Mouse (Mus musculus): ENCODE data around the gene Gm10837.

Gm10837 gene

GRCm38 (mm10) chr14:122483024-122483385, 7.4 kb upstream of the Gm10837 start:
- ChIA-PET POLR2A (interaction anchor here in 3 of 4 experiments (0.8 to 12.4 kb wide), 9 partner anchors 8 to 205 kb away, joined by 3 to 230 read pairs (median 5); partner anchors contain the start of genes Zic2 (in 2 of the 3), Pcca (in 1 of the 3) and Zic5 (in 1 of the 3)), CTCF (no interaction called here)

- CTCF ChIA-PET, result no interaction called here
- POLR2A ChIA-PET, result interaction anchor here in 3 of 4 experiments (0.9 to 12.4 kb wide), 9 partner anchors 10 to 206 kb away, joined by 3 to 230 read pairs (median 5); partner anchors contain the start of genes Pcca (in 1 of the 3), Zic2 (in 1 of the 3) and Zic5 (in 1 of the 3)
Measured at GRCm38 (mm10) chr14:122483556-122484421, 6.6 kb upstream of the Gm10837 start.

DNA sequence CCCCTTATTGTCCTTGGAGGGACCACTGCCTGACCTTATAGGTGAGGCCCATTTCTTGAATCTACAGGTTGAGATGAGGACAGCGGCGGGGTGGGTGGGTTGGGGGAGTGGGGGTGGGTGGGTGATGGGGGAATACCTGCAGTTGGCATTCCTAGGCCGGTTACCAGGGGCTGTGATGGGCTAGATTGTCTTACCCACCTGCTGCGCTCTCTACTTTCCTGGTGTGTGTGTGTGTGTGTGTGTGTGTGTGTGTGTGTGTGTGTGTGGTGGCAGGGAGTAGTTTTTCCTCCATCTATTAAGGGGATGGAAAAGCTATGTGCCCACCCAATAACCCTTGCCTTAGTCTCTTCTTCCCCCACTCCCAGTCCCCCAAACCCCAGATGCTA, 5.9 kb upstream of the Gm10837 start:
- ChIA-PET CTCF (no interaction called here), POLR2A (interaction anchor here (0.5 to 1.0 kb wide), 6 partner anchors 9 to 391 kb away, joined by 3 to 5 read pairs (median 3); partner anchors contain the start of genes Zic2 (in 1 of the 4) and Zic5 (in 1 of the 4))

DNA sequence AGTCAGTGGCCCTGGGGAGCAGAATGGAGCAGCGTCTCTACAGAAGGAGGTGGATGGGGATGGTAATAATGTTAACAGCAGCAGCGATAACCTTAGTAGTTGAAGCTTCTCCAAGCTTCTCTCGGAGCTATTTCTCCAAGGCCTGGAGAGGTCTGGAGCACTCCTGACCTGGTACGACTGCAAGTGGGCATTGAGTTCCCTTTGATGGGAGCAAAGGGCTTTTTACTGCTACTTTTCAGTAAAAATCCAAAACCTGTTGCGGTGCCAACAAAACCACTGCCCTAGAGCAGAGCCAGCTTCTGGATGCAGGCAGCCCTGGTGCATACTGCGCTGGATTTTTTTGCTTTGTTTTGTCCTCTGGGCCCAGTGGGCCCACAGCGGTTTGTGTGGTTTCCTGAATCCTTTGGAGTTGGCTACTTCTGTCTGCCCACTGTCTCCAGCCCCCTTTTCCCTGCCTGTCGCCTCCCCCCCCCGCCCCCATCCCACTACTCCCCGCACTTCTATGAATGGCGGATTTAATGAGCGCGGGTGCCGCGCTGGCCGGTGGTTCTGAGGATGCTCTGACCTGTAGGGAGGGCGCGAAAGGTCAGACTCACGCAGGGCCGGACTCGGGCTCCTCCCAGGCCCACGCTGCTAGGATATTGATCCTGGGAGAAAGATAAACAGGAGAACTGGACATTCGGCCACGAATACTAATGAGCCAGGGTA, 5.4 kb upstream of the Gm10837 start:
- ChIA-PET CTCF (interaction anchor here in 1 of 4 experiments (0.6 kb wide), 1 partner anchor 530 kb away, joined by 5 read pairs; no protein-coding TSS in a partner anchor), POLR2A (interaction anchor here (0.5 to 1.6 kb wide), 8 partner anchors 8 to 391 kb away, joined by 3 to 5 read pairs (median 3); partner anchors contain the start of genes Zic2 (in 1 of the 4) and Zic5 (in 1 of the 4))

DNA sequence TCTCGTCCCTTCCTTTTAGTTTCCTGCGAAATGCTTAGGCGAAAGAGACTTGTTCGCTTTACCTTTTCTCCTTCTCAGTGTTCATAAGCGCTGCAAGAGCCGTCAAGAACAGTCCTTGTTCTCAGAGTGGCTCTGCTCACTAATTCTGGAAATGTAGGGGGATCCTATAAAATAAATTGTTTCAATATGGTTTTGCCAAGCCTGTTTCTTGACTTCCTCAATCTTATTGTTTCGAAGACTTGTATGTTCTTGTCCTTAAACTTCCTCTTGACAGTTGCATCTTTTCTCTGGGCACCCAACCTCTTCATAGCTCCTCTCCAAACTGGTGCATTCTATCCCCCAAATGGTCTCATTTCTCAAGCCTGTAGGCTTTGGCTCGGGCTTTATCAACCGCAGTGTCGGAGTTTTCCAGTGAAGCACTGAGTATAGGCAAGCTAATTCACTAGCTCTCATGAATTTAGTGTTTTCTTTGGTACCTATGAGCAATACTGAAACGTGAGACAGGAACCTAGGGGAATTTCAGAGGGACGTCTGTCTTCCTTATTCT, 4.7 kb upstream of the Gm10837 start:
- ChIA-PET POLR2A (interaction anchor here in 3 of 4 experiments (0.6 to 1.6 kb wide), 5 partner anchors 8 to 135 kb away, joined by 3 to 7 read pairs (median 3); no protein-coding TSS in a partner anchor), CTCF (interaction anchor here in 1 of 4 experiments (0.6 kb wide), 1 partner anchor 531 kb away, joined by 5 read pairs; no protein-coding TSS in a partner anchor)

DNA sequence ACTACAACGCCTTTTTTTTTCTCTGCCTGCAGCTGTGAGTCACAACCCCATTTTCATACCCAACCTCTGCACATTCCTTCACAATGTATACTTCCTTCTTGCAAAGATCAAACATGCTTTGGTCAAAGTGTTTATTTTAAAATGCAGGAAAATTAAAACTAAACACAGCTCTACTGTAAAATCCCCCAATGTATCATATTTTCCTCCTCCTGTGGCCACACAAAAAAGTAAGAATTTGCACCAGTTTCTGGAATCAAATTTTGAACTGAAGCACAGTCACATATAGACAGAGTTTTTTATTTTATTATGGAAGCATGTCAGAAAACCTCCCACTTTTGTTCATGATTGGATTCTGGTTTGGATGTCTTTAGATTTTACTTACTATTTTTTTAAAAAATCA, 3.8 kb upstream of the Gm10837 start:
- CTCF ChIA-PET, result interaction anchor here in 1 of 4 experiments (0.7 kb wide), 1 partner anchor 644 kb away, joined by 4 read pairs; no protein-coding TSS in a partner anchor
- POLR2A ChIA-PET, result interaction anchor here in 2 of 4 experiments (0.9 to 1.6 kb wide), 4 partner anchors 9 to 39 kb away, joined by 3 to 7 read pairs (median 4); partner anchors contain the start of gene Zic2 (in 1 of the 2)

- CTCF ChIA-PET, result interaction anchor here in 2 of 4 experiments (0.7 kb wide), 2 partner anchors 44 to 643 kb away, joined by 3 to 4 read pairs; no protein-coding TSS in a partner anchor
- POLR2A ChIA-PET, result interaction anchor here in 1 of 4 experiments (0.5 to 1.2 kb wide), 3 partner anchors 12 to 196 kb away, joined by 3 read pairs; partner anchors contain the start of gene Zic2
Measured at GRCm38 (mm10) chr14:122487366-122487765, 3.0 kb upstream of the Gm10837 start.

- POLR2A ChIA-PET, result interaction anchor here in 3 of 4 experiments (0.8 to 3.9 kb wide), 8 partner anchors 8 to 55 kb away, joined by 3 to 41 read pairs (median 8); partner anchors contain the start of genes Zic2 (in 2 of the 3), Gm5089 (in 1 of the 3) and Pcca (in 1 of the 3)
- CTCF ChIA-PET, result interaction anchor here in 1 of 4 experiments (0.7 kb wide), 1 partner anchor 405 kb away, joined by 8 read pairs; no protein-coding TSS in a partner anchor
Measured at GRCm38 (mm10) chr14:122489041-122489440, 1.3 kb upstream of the Gm10837 start.

DNA sequence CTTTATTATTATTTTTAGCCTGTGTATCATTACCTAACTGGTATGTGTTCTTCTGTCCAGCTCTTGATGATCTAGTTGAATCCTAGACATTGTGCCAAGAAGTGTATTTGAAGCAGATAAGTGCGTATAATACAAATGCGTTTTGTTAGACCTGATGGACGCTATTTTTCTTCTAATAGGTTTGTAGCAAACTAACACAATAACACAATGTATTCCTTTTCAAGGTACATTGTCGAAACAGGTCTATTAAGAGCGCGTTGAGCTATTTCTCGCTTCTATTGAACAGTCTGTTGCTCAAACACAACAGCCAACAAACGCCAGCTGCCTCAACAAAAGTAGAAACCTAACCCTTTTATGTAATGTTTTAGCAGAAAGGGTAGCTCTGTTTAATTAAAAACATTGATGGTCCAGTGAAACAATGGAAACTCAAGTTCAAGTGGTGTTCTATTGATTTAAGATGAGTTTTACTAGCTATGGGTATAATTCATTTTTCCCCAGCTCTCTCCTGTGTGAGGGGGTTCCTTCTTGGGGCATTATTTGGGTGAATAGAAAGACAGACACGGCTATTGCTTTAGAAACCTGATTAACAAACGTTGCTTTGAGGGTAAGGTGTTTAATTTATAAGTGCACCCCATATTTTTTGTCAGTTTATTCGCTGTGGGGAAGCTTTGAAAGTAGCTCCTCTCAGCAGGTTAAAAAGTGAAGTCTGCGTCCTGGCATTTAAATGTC, 536 bp upstream of the Gm10837 start:
- POLR2A ChIA-PET, result interaction anchor here (0.5 to 3.9 kb wide), 27 partner anchors 9 to 262 kb away, joined by 3 to 41 read pairs (median 5); partner anchors contain the start of genes Zic2 (in 3 of the 4), Zic5 (in 3 of the 4) and Pcca (in 1 of the 4)
- CTCF ChIA-PET, result interaction anchor here (0.6 to 1.5 kb wide), 6 partner anchors 8 to 387 kb away, joined by 4 to 7 read pairs (median 4); no protein-coding TSS in a partner anchor

GRCm38 (mm10) chr14:122491521-122491920, 1.1 kb downstream of the Gm10837 start:
- ChIA-PET CTCF (interaction anchor here in 1 of 4 experiments (0.8 kb wide), 1 partner anchor 11 kb away, joined by 4 read pairs; no protein-coding TSS in a partner anchor), POLR2A (interaction anchor here in 2 of 4 experiments (0.8 to 3.9 kb wide), 11 partner anchors 11 to 103 kb away, joined by 3 to 41 read pairs (median 7); partner anchors contain the start of genes Pcca (in 2 of the 2), Zic2 (in 2 of the 2) and Zic5 (in 1 of the 2))

GRCm38 (mm10) chr14:122492015-122492414, 1.6 kb downstream of the Gm10837 start:
- POLR2A ChIA-PET, result interaction anchor here in 1 of 4 experiments (0.9 to 3.9 kb wide), 2 partner anchors 16 to 42 kb away, joined by 3 to 41 read pairs; partner anchors contain the start of genes Pcca and Zic2
- CTCF ChIA-PET, result no interaction called here

DNA sequence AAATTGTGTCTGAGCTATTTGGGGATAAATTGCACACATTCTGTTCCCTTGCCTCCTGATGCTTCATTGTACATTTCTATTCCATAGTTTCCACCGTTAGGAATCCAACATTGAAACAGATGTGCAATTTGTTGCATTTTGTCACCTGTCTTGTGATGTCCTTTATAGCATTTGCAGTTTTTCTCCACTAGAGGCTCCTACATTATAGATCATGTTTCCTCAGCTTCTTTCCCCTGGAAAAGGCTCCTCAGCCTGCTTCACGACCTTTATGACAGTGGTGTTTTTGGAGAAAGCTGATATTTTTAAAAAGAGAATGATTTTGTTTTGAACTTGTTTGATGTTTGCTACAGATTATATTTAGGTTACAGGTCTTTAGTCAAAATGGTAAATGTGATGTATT, 18.7 kb downstream of the Gm10837 start:
- ChIA-PET CTCF (interaction anchor here in 1 of 4 experiments (0.5 kb wide), 1 partner anchor 30 kb away, joined by 3 read pairs; no protein-coding TSS in a partner anchor), POLR2A (interaction anchor here in 2 of 4 experiments (0.6 to 1.6 kb wide), 2 partner anchors 41 to 639 kb away, joined by 3 to 4 read pairs; no protein-coding TSS in a partner anchor)

- CTCF ChIA-PET, result no interaction called here
Measured at GRCm38 (mm10) chr14:122511519-122511918, 21.1 kb downstream of the Gm10837 start.

GRCm38 (mm10) chr14:122513511-122514036, 23.2 kb downstream of the Gm10837 start:
- ChIA-PET CTCF (interaction anchor here in 2 of 4 experiments (0.6 to 0.7 kb wide), 2 partner anchors 35 to 72 kb away, joined by 3 to 4 read pairs; no protein-coding TSS in a partner anchor), POLR2A (no interaction called here)

More at GRCm38 (mm10) chr14:122511519-122511918, 21.1 kb downstream of the Gm10837 start:
- POLR2A ChIA-PET, result interaction anchor here in 3 of 4 experiments (0.5 to 0.7 kb wide), 3 partner anchors 10 to 1005 kb away, joined by 3 read pairs; no protein-coding TSS in a partner anchor

GRCm38 (mm10) chr14:122528475-122528874, 38.1 kb downstream of the Gm10837 start:
- CTCF ChIA-PET, result no interaction called here
- POLR2A ChIA-PET, result interaction anchor here in 2 of 4 experiments (0.6 to 3.0 kb wide), 11 partner anchors 10 to 303 kb away, joined by 3 to 11 read pairs (median 3); partner anchors contain the start of gene Zic2 (in 2 of the 2)
